Mouse (Mus musculus) C2C12 (cell line): Measurements from ENCODE around the gene Dnajc16.

Experiments used
- CTCF ChIP-seq: IDR thresholded peaks from one replicate; pipeline ENCODE4 v1.5.1; 2011; ENCODE audit not compliant: control insufficient read depth, insufficient read depth, insufficient read length
- MAX ChIP-seq: IDR thresholded peaks from one replicate; pipeline ENCODE4 v1.6.1; 2011; ENCODE audit warnings: mild to moderate bottlenecking, control low read depth
- MYOD1 ChIP-seq: IDR thresholded peaks from one replicate; pipeline ENCODE4 v1.6.1; 2011; ENCODE audit warnings: low read depth; ENCODE audit not compliant: control insufficient read depth, insufficient read length

- no peak for TF ChIP-seq CTCF
- TF ChIP-seq MYOD1, result no peak
- no peak for TF ChIP-seq MAX
Observed at GRCm38 (mm10) chr4:141830381-141830780, 39.6 kb upstream of the Dnajc16 start.
